ENCODE assay signal across 17 mouse cellular contexts in the genomic region with DNA sequence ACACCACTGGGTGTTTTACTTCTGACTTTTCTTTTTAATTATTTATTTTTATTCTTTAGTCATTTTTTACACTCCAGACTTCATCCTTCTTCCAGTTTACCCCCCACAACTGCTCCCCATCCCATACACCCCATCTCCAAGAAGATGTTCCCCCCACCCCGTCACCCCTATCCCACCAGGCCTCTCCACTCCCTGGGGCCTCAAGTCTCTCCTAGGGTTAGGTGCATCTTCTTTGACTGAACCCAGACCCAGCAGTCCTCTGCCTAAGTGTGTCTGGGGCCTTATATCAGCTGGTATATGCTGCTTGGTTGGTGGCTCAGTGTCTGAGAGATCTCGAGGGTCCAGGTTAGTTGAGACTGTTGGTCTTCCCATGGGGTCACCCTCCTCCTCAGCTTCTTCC. TPM values are rescaled to one million over a fixed set of nuclear protein-coding genes. Genes with fewer than 3 reads are reported as not detected.
DNase-seq lines count a peak whose midpoint lies in the region; ATAC-seq and TF ChIP-seq lines count a peak whose summit lies in the region.
"Had no signal": no experiment of that assay in that cellular context is flagged by ENCODE, and none has a peak within 500 bp of the region (broad histone marks: within the 10 kb centered on the region; RNA-seq: fewer than 3 reads in every experiment).

No protein-coding gene starts in this region.

- no peak overlapping the region for H3K4me3 ChIP-seq in hindbrain, embryonic 11.5 days (ENCODE audit: low read depth, low read length)
- H3K4me3 ChIP-seq in hindbrain, postnatal 0 days (ENCODE audit: low read length): no peak overlapping the region
- no peak overlapping the region for H3K4me3 ChIP-seq in kidney, postnatal 0 days (replicated peaks; ENCODE audit: low read depth, low read length)
- no peak overlapping the region for H3K4me3 ChIP-seq in midbrain, embryonic 15.5 days
- H3K4me3 ChIP-seq in midbrain, embryonic 11.5 days (ENCODE audit: low read depth, low read length): no peak overlapping the region
- H3K4me3 ChIP-seq: embryonic facial prominence, embryonic 13.5 days; gastrocnemius, adult 2 months; heart, embryonic 12.5 days; hindbrain, embryonic 12.5 days had no signal

- no peak for DNase-seq in hindbrain, embryonic 11.5 days (ENCODE audit: low spot score)
- no peak for DNase-seq in hindbrain, postnatal 0 days (ENCODE audit: low spot score)
- DNase-seq in kidney, postnatal 0 days (ENCODE audit: low spot score): no peak
- DNase-seq in kidney, adult 9 months: no peak
- DNase-seq in midbrain, embryonic 11.5 days (ENCODE audit: low spot score, missing footprints): no peak
- DNase-seq: adrenal gland, adult 2 months; adrenal gland, postnatal 25 days; cerebellum, adult 18-20 months; cerebellum, adult 9-11 months; cerebellum, postnatal 36 days; gastrocnemius, adult 2 months; gastrocnemius, postnatal 25 days had no signal

- WGBS in hindbrain, embryonic 11.5 days: 81% methylated on average over 2 of the region's 2 CpGs
- WGBS in hindbrain, postnatal 0 days: 80% methylated on average over 2 of the region's 2 CpGs
- 68% methylated on average over 2 of the region's 2 CpGs for whole genome bisulfite sequencing in kidney, postnatal 0 days
- WGBS in midbrain, embryonic 15.5 days: 64% methylated on average over 2 of the region's 2 CpGs
- 67% methylated on average over 2 of the region's 2 CpGs for WGBS in midbrain, embryonic 11.5 days

- ATAC-seq in hindbrain, embryonic 11.5 days (ENCODE audit: low FRiP score): peak; percentile 54
- ATAC-seq in hindbrain, postnatal 0 days: no peak
- ATAC-seq in kidney, postnatal 0 days (replicated peaks; ENCODE audit: low FRiP score, low read depth): 0 out of 2 replicates have a peak, but pooled peaks have one; percentile 13
- 0 out of 2 replicates have a peak, but pooled peaks have one; percentile 21 for ATAC-seq in midbrain, embryonic 15.5 days (replicated peaks)
- no peak for ATAC-seq in midbrain, embryonic 11.5 days (ENCODE audit: low FRiP score)
- ATAC-seq: inflammation-experienced regulatory T-cells, adult 6 months had no signal

- TF ChIP-seq CTCF in hindbrain, postnatal 0 days (IDR thresholded peaks at IDR 0.05; ENCODE audit: low read depth): no peak
- TF ChIP-seq CTCF in kidney, postnatal 0 days (IDR thresholded peaks at IDR 0.05; ENCODE audit: low read depth): no peak

- H3K4me1 ChIP-seq in hindbrain, embryonic 11.5 days (replicated peaks; ENCODE audit: control insufficient read depth, insufficient read depth, low read length): no peaks in the 10 kb centered on the region
- H3K4me1 ChIP-seq in hindbrain, postnatal 0 days (ENCODE audit: insufficient read depth, low read length): no peaks in the 10 kb centered on the region
- no peaks in the 10 kb centered on the region for H3K4me1 ChIP-seq in kidney, postnatal 0 days (replicated peaks; ENCODE audit: insufficient read depth, low read length)
- H3K4me1 ChIP-seq in midbrain, embryonic 15.5 days: peaks cover 25% of the 10 kb centered on the region
- H3K4me1 ChIP-seq in midbrain, embryonic 11.5 days (ENCODE audit: control insufficient read depth, insufficient read depth, low read length): no peaks in the 10 kb centered on the region
- H3K4me1 ChIP-seq: embryonic facial prominence, embryonic 13.5 days; heart, embryonic 12.5 days had no signal

- H3K9me3 ChIP-seq in hindbrain, embryonic 11.5 days (ENCODE audit: control insufficient read depth, low read length): no peaks in the 10 kb centered on the region
- no peaks in the 10 kb centered on the region for H3K9me3 ChIP-seq in hindbrain, postnatal 0 days (ENCODE audit: low read length)
- no peaks in the 10 kb centered on the region for H3K9me3 ChIP-seq in kidney, postnatal 0 days (replicated peaks; ENCODE audit: low read length)
- H3K9me3 ChIP-seq in midbrain, embryonic 15.5 days: no peaks in the 10 kb centered on the region
- H3K9me3 ChIP-seq in midbrain, embryonic 11.5 days (ENCODE audit: control insufficient read depth, low read length): no peaks in the 10 kb centered on the region
- H3K9me3 ChIP-seq: embryonic facial prominence, embryonic 13.5 days; heart, embryonic 12.5 days; hindbrain, embryonic 12.5 days had no signal

- H3K27ac ChIP-seq in hindbrain, embryonic 11.5 days (ENCODE audit: low read depth, low read length): no peak overlapping the region
- H3K27ac ChIP-seq in hindbrain, postnatal 0 days: no peak overlapping the region
- H3K27ac ChIP-seq in kidney, postnatal 0 days: no peak overlapping the region
- no peak overlapping the region for H3K27ac ChIP-seq in midbrain, embryonic 15.5 days
- no peak overlapping the region for H3K27ac ChIP-seq in midbrain, embryonic 11.5 days (ENCODE audit: low read depth, low read length)
- H3K27ac ChIP-seq: embryonic facial prominence, embryonic 13.5 days; gastrocnemius, adult 2 months had no signal

- no peak overlapping the region for H3K4me2 ChIP-seq in hindbrain, embryonic 11.5 days (replicated peaks; ENCODE audit: low read depth, low read length)
- no peak overlapping the region for H3K4me2 ChIP-seq in hindbrain, postnatal 0 days (ENCODE audit: low read depth, low read length)
- no peak overlapping the region for H3K4me2 ChIP-seq in kidney, postnatal 0 days (ENCODE audit: low read length)
- H3K4me2 ChIP-seq in midbrain, embryonic 15.5 days: no peak overlapping the region
- H3K4me2 ChIP-seq in midbrain, embryonic 11.5 days: no peak overlapping the region
- H3K4me2 ChIP-seq: embryonic facial prominence, embryonic 13.5 days; heart, embryonic 12.5 days; hindbrain, embryonic 12.5 days had no signal

- H3K9ac ChIP-seq in hindbrain, embryonic 11.5 days (ENCODE audit: low read depth, low read length): no peak overlapping the region
- no peak overlapping the region for H3K9ac ChIP-seq in hindbrain, postnatal 0 days (replicated peaks; ENCODE audit: low read length)
- no peak overlapping the region for H3K9ac ChIP-seq in kidney, postnatal 0 days (ENCODE audit: low read depth, low read length)
- no peak overlapping the region for H3K9ac ChIP-seq in midbrain, embryonic 15.5 days
- no peak overlapping the region for H3K9ac ChIP-seq in midbrain, embryonic 11.5 days (ENCODE audit: low read length)
- H3K9ac ChIP-seq: embryonic facial prominence, embryonic 13.5 days; heart, embryonic 12.5 days; hindbrain, embryonic 12.5 days had no signal

- H3K36me3 ChIP-seq in hindbrain, embryonic 11.5 days (ENCODE audit: control insufficient read depth, insufficient read depth, low read length): peaks cover 4% of the 10 kb centered on the region; the same call in 1 of the 2 replicates
- peaks cover 31% of the 10 kb centered on the region; the same call in 1 of the 2 replicates for H3K36me3 ChIP-seq in hindbrain, postnatal 0 days (ENCODE audit: insufficient read depth, low read length)
- H3K36me3 ChIP-seq in kidney, postnatal 0 days (ENCODE audit: insufficient read depth, low read length): peaks cover 10% of the 10 kb centered on the region; the same call in 1 of the 2 replicates
- peaks cover 19% of the 10 kb centered on the region; the same call in 1 of the 2 replicates for H3K36me3 ChIP-seq in midbrain, embryonic 15.5 days (replicated peaks)
- peaks cover 3% of the 10 kb centered on the region; the same call in 1 of the 2 replicates for H3K36me3 ChIP-seq in midbrain, embryonic 11.5 days (ENCODE audit: control insufficient read depth, insufficient read depth, low read length)

- no peaks in the 10 kb centered on the region for H3K27me3 ChIP-seq in hindbrain, embryonic 11.5 days (ENCODE audit: control insufficient read depth, insufficient read depth, low read length)
- no peaks in the 10 kb centered on the region for H3K27me3 ChIP-seq in hindbrain, postnatal 0 days (ENCODE audit: insufficient read depth, low read length)
- no peaks in the 10 kb centered on the region; the same call in 1 of the 2 replicates for H3K27me3 ChIP-seq in kidney, postnatal 0 days (ENCODE audit: insufficient read depth, low read length)
- H3K27me3 ChIP-seq in midbrain, embryonic 15.5 days (replicated peaks): no peaks in the 10 kb centered on the region
- no peaks in the 10 kb centered on the region for H3K27me3 ChIP-seq in midbrain, embryonic 11.5 days (ENCODE audit: control insufficient read depth, insufficient read depth, low read length)
- H3K27me3 ChIP-seq: heart, embryonic 12.5 days had no signal

RNA-seq across cellular contexts. Expression of a gene that starts 7.6 kb away (rescaled TPM):
- polyA plus RNA-seq in hindbrain, embryonic 11.5 days (2014; fragmentation: Nextera tagmentation; extraction: Ambion mirVana): 842 and 887 TPM in 2 replicates
- 1,122 and 1,196 TPM in 2 replicates for total RNA-seq in hindbrain, postnatal 0 days (2014; rRNA removed)
- polyA plus RNA-seq in hindbrain, postnatal 0 days (2015; fragmentation: Nextera tagmentation; extraction: Ambion mirVana): 768 and 814 TPM in 2 replicates
- polyA plus RNA-seq in kidney, postnatal 0 days (2015; fragmentation: Nextera tagmentation; extraction: Ambion mirVana): 364 and 400 TPM in 2 replicates
- polyA plus RNA-seq in midbrain, embryonic 15.5 days (2015; fragmentation: Nextera tagmentation; extraction: Ambion mirVana): 1,088 and 1,133 TPM in 2 replicates
- 738 and 790 TPM in 2 replicates for polyA plus RNA-seq in midbrain, embryonic 11.5 days (2014; fragmentation: Nextera tagmentation; extraction: Ambion mirVana)

Comparison
In these comparisons a context has a peak if more than half of its experiments do, and no peak if none do; other contexts are left out.
1. ATAC-seq: peak in hindbrain, embryonic 11.5 days (single experiment), kidney, postnatal 0 days (single experiment) and midbrain, embryonic 15.5 days (single experiment); none in hindbrain, postnatal 0 days (single experiment) and midbrain, embryonic 11.5 days (single experiment).